Mouse (Mus musculus) ES-E14 (cell line): ENCODE results near the gene Acp1. TPM values are rescaled to one million over a fixed set of nuclear protein-coding genes. Genes with fewer than 3 reads are reported as not detected.

ENCODE experiments used
- DNase-seq: peaks from one replicate; pipeline ENCODE4 v3.0.0-alpha.2; 2013; ENCODE audit warnings: low read depth, low spot score
- H3K27ac ChIP-seq: 2 replicates; pipeline ENCODE4 v1.5.1; 2012; ENCODE audit warnings: low read depth, mild to moderate bottlenecking, low read length, moderate library complexity, mixed read lengths; ENCODE audit not compliant: poor library complexity, insufficient read depth, severe bottlenecking
- H3K36me3 ChIP-seq: 2 replicates; pipeline ENCODE4 v1.6.1; 2012; ENCODE audit warnings: mild to moderate bottlenecking, low read length, moderate library complexity, mixed read lengths; ENCODE audit not compliant: control insufficient read depth, poor library complexity, insufficient read depth, severe bottlenecking
- H3K4me1 ChIP-seq, 2 experiments: fragments of 150-350 bp in 1 of 2; sonication (generic) in 1 of 2; 2 replicates each; pipeline ENCODE4 v1.6.1; 2012; ENCODE audit warnings: low read length in 2 of 2, mild to moderate bottlenecking in 1 of 2, mixed read lengths in 1 of 2; ENCODE audit not compliant: control insufficient read depth in 2 of 2, insufficient read depth in 2 of 2, poor library complexity in 1 of 2
- H3K4me3 ChIP-seq, 2 experiments: fragments of 150-350 bp in 1 of 2; sonication (generic) in 1 of 2; 2 replicates each; pipeline ENCODE4 v1.5.1; 2012; ENCODE audit warnings: low read length in 2 of 2, low read depth in 1 of 2, mild to moderate bottlenecking in 1 of 2, mixed read lengths in 1 of 2; ENCODE audit not compliant: insufficient read depth in 1 of 2, poor library complexity in 1 of 2, severe bottlenecking in 1 of 2
- H3K9ac ChIP-seq: 2 replicates; pipeline ENCODE4 v1.6.1; 2012; ENCODE audit warnings: low read depth, mild to moderate bottlenecking, low read length, mixed read lengths; ENCODE audit not compliant: poor library complexity, insufficient read depth, severe bottlenecking
- H3K9me3 ChIP-seq: fragments of 150-350 bp; sonication (generic); 2 replicates; pipeline ENCODE4 v1.6.1; 2012; ENCODE audit warnings: low read depth, mild to moderate bottlenecking, low read length; ENCODE audit not compliant: control insufficient read depth, insufficient read depth
- CHD2 ChIP-seq: IDR thresholded peaks from 2 replicates; pipeline ENCODE4 v1.6.1; 2014; ENCODE audit warnings: mild to moderate bottlenecking, low read depth, low read length, inconsistent platforms
- HCFC1 ChIP-seq: IDR thresholded peaks from 2 replicates; pipeline ENCODE4 v1.6.1; 2012; ENCODE audit warnings: low read length, inconsistent platforms, borderline replicate concordance; ENCODE audit not compliant: insufficient read depth
- MAFK ChIP-seq: IDR thresholded peaks from 2 replicates; pipeline ENCODE4 v1.6.1; 2014; ENCODE audit warnings: mild to moderate bottlenecking, low read depth, low read length, inconsistent platforms; ENCODE audit not compliant: insufficient read depth
- ZC3H11A ChIP-seq: IDR thresholded peaks from 2 replicates; pipeline ENCODE4 v1.6.1; 2012; ENCODE audit warnings: low read depth, mild to moderate bottlenecking, inconsistent platforms, low read length, borderline replicate concordance
- ZNF384 ChIP-seq: IDR thresholded peaks from 2 replicates; pipeline ENCODE4 v1.6.1; 2012; ENCODE audit warnings: low read depth, low read length, inconsistent platforms
- in situ Hi-C, 2 experiments: fragments of 600-800 bp; cut with MboI; formaldehyde crosslinking; loops; one replicate each; pipeline ENCODE4 v1.15.1; 2025; ENCODE audit warnings: low sequenced_read_pairs in 2 of 2, inconsistent platforms in 1 of 2; ENCODE audit not compliant: unreplicated experiment in 2 of 2
- total RNA-seq: library from RNA; depleted of rRNA; stranded (reverse); fragments of 300-350 nt; gene quantifications from 2 replicates; pipeline ENCODE4 v1.2.3, GENCODE M21; 2012

Acp1 gene
- total RNA-seq, 1 experiment, result 73.7 TPM

DNA sequence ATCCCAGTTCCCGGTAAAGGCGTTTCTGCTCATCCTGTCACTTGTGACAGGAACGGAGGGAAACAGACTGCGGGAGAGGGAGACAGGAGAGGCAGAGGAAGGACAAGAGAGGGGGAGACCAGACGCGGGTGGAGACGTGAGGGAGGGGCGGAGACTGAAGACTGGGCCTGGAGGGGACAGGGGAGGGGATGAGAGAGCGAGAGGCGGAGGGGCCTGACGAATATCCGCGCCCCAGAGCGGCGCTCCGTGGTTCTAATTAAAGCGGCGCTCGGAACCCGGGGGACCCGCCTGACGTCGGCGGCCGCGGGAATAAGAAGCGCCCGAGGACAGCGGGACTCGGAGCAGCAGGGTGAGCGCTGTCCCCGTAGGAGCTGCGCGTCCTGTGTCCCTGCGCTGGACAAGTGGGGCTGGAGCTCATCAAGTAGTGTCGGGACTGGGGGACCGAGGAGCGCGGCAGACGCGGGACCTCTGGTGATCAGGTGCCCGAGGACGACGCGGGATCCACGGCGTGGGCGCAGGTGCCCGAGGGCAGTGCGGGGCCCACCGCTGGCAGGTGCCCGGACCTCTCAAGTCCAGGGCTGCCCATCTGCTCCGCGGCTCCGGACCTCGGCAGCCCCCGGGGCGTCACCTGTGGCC lies 27.3 kb downstream of the Acp1 start, which contains the start of gene Alkal2:
Gene Alkal2, plus strand, starts transcription at position 337 of the 636 bp plus-strand sequence.
- H3K4me3 ChIP-seq, result peak within 1 kb of the TSS; percentile 64 to 72
- no peaks in the 10 kb centered on the region for H3K36me3 ChIP-seq
- in situ Hi-C loops, result loop anchor here in 1 of 2 experiments (5.0 kb wide), 1 partner anchor 287 kb away; no protein-coding TSS in a partner anchor
- H3K4me1 ChIP-seq, result peaks cover 0 to 3% of the 10 kb centered on the region in 2 experiments; a peak in 1 of 4 replicates
- no peaks in the 10 kb centered on the region for H3K9me3 ChIP-seq
- no peak for DNase-seq
- TF ChIP-seq HCFC1 (no peak), ZC3H11A (no peak), CHD2 (no peak), ZNF384 (no peak), MAFK (no peak)
- H3K9ac ChIP-seq, result peak within 1 kb of the TSS; percentile 27; the same call in 1 of the 2 replicates
- H3K27ac ChIP-seq, result no peak within 1 kb of the TSS

DNA sequence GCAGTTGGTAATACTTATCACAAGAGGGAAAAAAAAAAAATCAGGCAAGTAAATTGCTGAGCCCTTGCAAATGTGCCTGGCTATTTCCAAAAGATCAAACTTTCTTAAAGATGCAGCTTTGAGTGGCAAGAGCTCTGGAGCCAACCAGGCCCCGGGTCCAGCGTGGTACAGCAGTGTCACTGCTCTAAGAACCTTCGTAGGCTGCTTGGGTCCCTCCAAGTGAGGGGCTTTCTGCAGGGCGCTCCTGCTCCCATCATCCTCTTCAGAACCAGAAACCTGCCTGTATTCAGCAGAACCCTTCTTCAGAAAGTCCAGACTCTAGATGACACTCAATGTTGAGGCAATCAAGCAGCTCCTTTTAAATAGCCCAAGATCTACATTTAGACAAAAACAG lies 27.8 kb downstream of the Acp1 start:
- in situ Hi-C loops, result loop anchor here in 1 of 2 experiments (5.0 kb wide), 1 partner anchor 286 kb away; no protein-coding TSS in a partner anchor
- Histone ChIP-seq H3K36me3 (no peaks in the 10 kb centered on the region), H3K4me3 (peak overlapping the region; percentile 64 to 72; a peak in 2 of 4 replicates), H3K27ac (no peak overlapping the region), H3K9ac (no peak overlapping the region), H3K4me1 (peaks cover 0 to 3% of the 10 kb centered on the region in 2 experiments; a peak in 1 of 4 replicates), H3K9me3 (no peaks in the 10 kb centered on the region)
- no peak for DNase-seq
- no peak for TF ChIP-seq CHD2
- TF ChIP-seq MAFK, result no peak
- no peak for TF ChIP-seq HCFC1
- TF ChIP-seq ZC3H11A, result no peak
- TF ChIP-seq ZNF384, result no peak

DNA sequence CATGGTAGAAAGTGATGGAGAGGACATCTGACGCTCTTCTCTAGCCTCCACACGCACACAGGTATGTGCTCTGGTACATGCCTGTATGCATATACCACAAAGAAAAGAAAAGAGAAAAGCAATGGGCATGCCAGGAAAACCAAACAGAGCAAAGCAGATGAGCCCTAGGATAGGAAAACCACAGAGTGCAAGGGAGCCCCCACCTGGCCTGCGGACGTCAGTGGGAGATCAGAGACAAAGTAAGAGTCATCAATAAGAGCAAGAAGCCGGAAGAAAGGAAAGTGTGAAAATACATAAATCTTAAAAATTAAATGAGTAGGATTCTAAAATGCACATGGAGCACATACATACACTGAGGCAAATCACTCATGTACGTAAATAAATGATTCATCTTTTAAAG lies 31.9 kb downstream of the Acp1 start:
- no peak for DNase-seq
- no peaks in the 10 kb centered on the region for H3K4me1 ChIP-seq
- H3K9ac ChIP-seq, result no peak overlapping the region
- H3K4me3 ChIP-seq, result no peak overlapping the region
- H3K27ac ChIP-seq, result no peak overlapping the region
- in situ Hi-C loops, result no loop called here
- TF ChIP-seq MAFK (no peak), ZC3H11A (no peak), HCFC1 (no peak), ZNF384 (no peak), CHD2 (no peak)
- H3K36me3 ChIP-seq, result no peaks in the 10 kb centered on the region
- H3K9me3 ChIP-seq, result no peaks in the 10 kb centered on the region

DNA sequence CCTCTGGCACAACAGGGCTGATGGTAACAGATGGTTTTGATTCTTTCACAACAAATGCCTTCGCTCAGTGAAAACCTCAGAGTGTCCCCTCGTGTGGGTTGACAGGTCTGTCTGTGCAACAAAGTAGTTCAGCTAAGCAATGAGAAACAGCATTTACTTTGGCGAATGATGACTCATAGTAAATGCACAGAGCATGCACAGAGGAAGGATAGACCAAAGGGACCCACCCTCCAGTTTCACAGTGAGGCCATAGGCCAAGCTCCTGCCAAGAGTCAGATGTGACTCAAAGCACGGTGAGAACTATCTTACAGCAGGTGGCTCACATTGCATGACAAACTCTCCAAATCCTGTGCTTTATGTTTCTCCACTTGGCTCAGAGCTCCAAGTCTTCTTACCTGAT lies 45.6 kb downstream of the Acp1 start:
- Histone ChIP-seq H3K9me3 (no peaks in the 10 kb centered on the region), H3K9ac (no peak overlapping the region), H3K27ac (no peak overlapping the region), H3K4me1 (no peaks in the 10 kb centered on the region), H3K36me3 (no peaks in the 10 kb centered on the region), H3K4me3 (no peak overlapping the region)
- TF ChIP-seq HCFC1, result no peak
- TF ChIP-seq ZC3H11A, result no peak
- TF ChIP-seq CHD2, result no peak
- no peak for TF ChIP-seq MAFK
- no peak for TF ChIP-seq ZNF384
- DNase-seq, result no peak
- in situ Hi-C loops, result no loop called here
